Mouse (Mus musculus): ENCODE measurements around the gene Sorl1. TPM values are rescaled to one million over a fixed set of nuclear protein-coding genes. Genes with fewer than 3 reads are reported as not detected.
"Not testable (repeated sequence)": the region's sequence is repeated elsewhere in the genome, so short reads cannot be mapped to it uniquely, and the experiment has no call there.

Sorl1 gene
- polyA plus RNA-seq, 1 experiment from 2014 or later: 3.6 TPM

DNA sequence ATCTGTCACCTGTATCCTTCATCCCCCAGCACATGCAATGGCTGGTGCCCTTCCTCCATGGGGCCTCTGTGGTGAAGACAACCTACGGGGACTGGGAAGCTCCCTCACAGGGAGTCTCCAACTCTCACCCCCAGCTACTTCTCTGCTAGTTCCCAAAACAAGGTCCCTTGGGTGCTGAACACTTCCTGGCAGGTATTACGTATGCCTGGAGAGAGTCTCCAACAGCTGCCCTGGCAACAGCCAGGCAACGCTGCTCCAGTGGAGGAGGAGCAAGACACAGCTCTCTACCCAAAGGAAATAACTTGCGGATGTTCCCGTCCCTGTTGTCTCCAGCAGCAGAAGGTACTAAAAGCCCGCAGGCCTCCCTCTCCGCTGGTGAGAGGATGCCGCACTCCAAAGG is 61.8 kb downstream of the Sorl1 start:
- Histone ChIP-seq H3K4me1 (ENCODE audit: control insufficient read depth in 2 of 2, insufficient read depth in 2 of 2, low read length in 2 of 2) (no peaks in the 10 kb centered on the region), H3K9ac (ENCODE audit: low read length) (no peak overlapping the region), H3K36me3 (ENCODE audit: control insufficient read depth, insufficient read depth, low read length) (no peaks in the 10 kb centered on the region), H3K4me3 (ENCODE audit: control insufficient read depth in 1 of 2, insufficient read depth in 1 of 2, low read depth in 1 of 2, low read length in 2 of 2) (no peak overlapping the region), H3K4me2 (ENCODE audit: low read length) (no peak overlapping the region), H3K9me3 (ENCODE audit: control insufficient read depth, low read length) (no peaks in the 10 kb centered on the region), H3K27me3 (ENCODE audit: control insufficient read depth, insufficient read depth, low read length) (no peaks in the 10 kb centered on the region), H3K27ac (replicated peaks in 1 of 2; ENCODE audit: control insufficient read depth in 1 of 2, insufficient read depth in 1 of 2, low read depth in 2 of 2, low read length in 2 of 2) (no peak overlapping the region)
- 84% methylated on average over 8 of the region's 8 CpGs for WGBS
- no peak for ATAC-seq (ENCODE audit: insufficient number of reproducible peaks, insufficient read depth, low FRiP score, low read depth)

DNA sequence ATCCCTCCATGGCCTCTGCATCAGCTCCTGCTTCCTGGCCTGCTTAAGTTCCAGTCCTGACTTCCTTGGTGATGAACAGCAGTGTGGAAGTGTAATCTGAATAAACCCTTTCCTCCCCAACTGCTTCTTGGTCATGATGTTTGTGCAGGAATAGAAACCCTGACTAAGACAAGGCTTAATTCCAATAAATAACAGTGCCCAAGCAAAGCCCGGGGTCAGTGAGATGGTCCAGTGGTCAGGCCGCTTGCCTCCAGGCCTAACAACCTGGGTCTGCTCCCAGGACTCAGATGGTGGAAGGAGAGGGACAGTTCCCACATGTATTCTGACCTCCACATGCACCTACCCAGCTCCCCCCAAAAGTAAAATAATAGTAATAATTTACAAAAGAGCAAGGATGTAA is 65.1 kb downstream of the Sorl1 start:
- ATAC-seq (ENCODE audit: insufficient number of reproducible peaks, insufficient read depth, low FRiP score, low read depth); H3K27me3 ChIP-seq (ENCODE audit: control insufficient read depth, insufficient read depth, low read length); H3K27ac ChIP-seq (replicated peaks in 1 of 2; ENCODE audit: control insufficient read depth in 1 of 2, insufficient read depth in 1 of 2, low read depth in 2 of 2, low read length in 2 of 2); H3K4me3 ChIP-seq (ENCODE audit: control insufficient read depth in 1 of 2, insufficient read depth in 1 of 2, low read depth in 1 of 2, low read length in 2 of 2); H3K4me2 ChIP-seq (ENCODE audit: low read length); H3K4me1 ChIP-seq (ENCODE audit: control insufficient read depth in 2 of 2, insufficient read depth in 2 of 2, low read length in 2 of 2); H3K9ac ChIP-seq (ENCODE audit: low read length); H3K36me3 ChIP-seq (ENCODE audit: control insufficient read depth, insufficient read depth, low read length); H3K9me3 ChIP-seq (ENCODE audit: control insufficient read depth, low read length): not testable (repeated sequence)
- 96% methylated on average over 2 of the region's 2 CpGs for WGBS

DNA sequence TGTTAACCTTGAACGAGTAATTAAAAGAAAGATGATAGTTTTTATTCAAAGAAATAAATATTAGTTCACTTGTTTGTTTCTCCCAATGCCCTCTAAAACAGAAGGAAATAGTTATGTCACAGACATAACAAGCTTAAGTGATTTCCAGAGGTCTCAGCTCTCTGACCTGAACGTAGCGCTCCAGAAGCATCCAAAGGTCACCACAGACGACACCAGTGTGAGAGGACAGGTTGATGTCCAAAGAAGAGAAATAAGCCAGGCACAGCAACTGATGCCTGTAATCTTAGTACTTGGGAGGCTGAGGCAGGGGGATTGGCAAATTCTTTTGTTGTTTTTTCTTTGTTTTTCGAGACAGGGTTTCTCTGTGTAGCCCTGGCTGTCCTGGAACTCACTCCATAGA is 67.5 kb downstream of the Sorl1 start:
- ATAC-seq (ENCODE audit: insufficient number of reproducible peaks, insufficient read depth, low FRiP score, low read depth): no peak
- H3K4me3 ChIP-seq (ENCODE audit: control insufficient read depth in 1 of 2, insufficient read depth in 1 of 2, low read depth in 1 of 2, low read length in 2 of 2): no peak overlapping the region
- H3K36me3 ChIP-seq (ENCODE audit: control insufficient read depth, insufficient read depth, low read length): no peaks in the 10 kb centered on the region
- no peak overlapping the region for H3K9ac ChIP-seq (ENCODE audit: low read length)
- H3K4me1 ChIP-seq (ENCODE audit: control insufficient read depth in 2 of 2, insufficient read depth in 2 of 2, low read length in 2 of 2): peaks cover 0 to 5% of the 10 kb centered on the region in 2 experiments; a peak in 1 of 4 replicates
- no peak overlapping the region for H3K27ac ChIP-seq (replicated peaks in 1 of 2; ENCODE audit: control insufficient read depth in 1 of 2, insufficient read depth in 1 of 2, low read depth in 2 of 2, low read length in 2 of 2)
- no peaks in the 10 kb centered on the region for H3K27me3 ChIP-seq (ENCODE audit: control insufficient read depth, insufficient read depth, low read length)
- no peaks in the 10 kb centered on the region for H3K9me3 ChIP-seq (ENCODE audit: control insufficient read depth, low read length)
- WGBS: 76% methylated on average over 5 of the region's 5 CpGs
- H3K4me2 ChIP-seq (ENCODE audit: low read length): no peak overlapping the region

DNA sequence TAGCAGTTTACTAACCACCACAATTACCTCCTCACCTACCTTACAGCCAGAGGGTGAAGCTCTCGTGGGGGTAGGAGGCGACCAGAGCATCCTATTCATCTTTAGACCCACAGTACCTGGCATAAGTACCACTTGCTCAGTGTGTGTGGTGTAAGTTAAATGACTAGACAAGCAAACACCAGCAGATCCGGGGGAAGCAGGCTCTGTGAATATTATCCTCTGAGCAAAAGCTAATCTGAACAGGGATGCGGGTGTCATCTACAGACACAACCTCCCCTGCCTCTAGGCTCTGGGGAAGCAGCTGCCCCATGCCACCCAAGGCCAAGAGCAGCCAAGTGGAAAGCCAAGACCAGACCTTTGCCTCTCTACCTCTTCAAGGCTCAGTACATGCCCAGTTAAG is 68.7 kb downstream of the Sorl1 start:
- Histone ChIP-seq H3K36me3 (ENCODE audit: control insufficient read depth, insufficient read depth, low read length) (no peaks in the 10 kb centered on the region), H3K27me3 (ENCODE audit: control insufficient read depth, insufficient read depth, low read length) (no peaks in the 10 kb centered on the region), H3K9me3 (ENCODE audit: control insufficient read depth, low read length) (no peaks in the 10 kb centered on the region), H3K4me2 (ENCODE audit: low read length) (no peak overlapping the region), H3K9ac (ENCODE audit: low read length) (no peak overlapping the region), H3K27ac (replicated peaks in 1 of 2; ENCODE audit: control insufficient read depth in 1 of 2, insufficient read depth in 1 of 2, low read depth in 2 of 2, low read length in 2 of 2) (no peak overlapping the region), H3K4me3 (ENCODE audit: control insufficient read depth in 1 of 2, insufficient read depth in 1 of 2, low read depth in 1 of 2, low read length in 2 of 2) (no peak overlapping the region), H3K4me1 (ENCODE audit: control insufficient read depth in 2 of 2, insufficient read depth in 2 of 2, low read length in 2 of 2) (peaks cover 0 to 5% of the 10 kb centered on the region in 2 experiments; a peak in 1 of 4 replicates)
- WGBS: 87% methylated on average over 4 of the region's 4 CpGs
- no peak for ATAC-seq (ENCODE audit: insufficient number of reproducible peaks, insufficient read depth, low FRiP score, low read depth)

DNA sequence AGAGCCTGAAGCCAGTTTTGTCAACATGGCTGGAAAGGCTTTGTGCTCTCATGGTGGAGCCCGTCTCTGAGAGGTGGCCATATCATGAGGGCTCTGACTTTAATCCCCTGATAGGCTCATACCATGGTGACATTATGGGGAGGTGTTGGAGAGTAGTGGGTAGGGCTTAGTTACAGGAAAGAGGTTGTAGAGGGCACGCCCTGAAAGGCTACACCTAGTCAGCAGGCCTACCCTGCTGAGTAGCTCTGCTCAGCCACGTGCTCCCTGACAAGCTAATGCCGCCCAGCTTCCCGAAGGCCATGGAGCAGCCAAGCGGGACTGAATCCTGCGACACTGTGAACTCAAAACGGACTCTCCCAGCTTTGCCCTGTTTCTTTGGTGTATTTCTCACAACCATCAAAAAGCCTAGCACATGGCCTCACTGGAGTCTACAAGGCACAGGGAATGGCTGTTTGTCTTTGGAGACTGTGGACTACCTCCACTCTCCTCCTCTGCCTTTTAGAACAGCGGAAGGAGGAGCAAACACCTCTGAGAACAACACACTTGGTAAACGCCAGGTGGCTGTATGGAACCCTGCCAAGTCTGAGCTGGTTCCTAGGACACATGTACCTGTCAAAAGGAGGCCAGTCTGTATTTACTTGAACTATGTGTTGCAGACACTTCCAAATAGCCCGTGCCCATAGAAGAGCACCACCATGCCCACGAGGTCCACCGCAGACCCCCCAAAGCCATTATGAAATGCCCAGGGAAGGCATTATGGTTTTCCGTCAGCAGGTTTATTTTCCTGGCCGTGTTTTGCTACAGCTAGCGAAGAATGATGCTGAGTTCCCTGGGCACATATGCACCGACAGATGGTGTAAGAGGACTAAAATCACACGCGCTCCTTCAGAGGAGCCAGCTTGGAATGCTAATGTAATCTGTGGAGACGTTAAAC is 69.5 kb downstream of the Sorl1 start:
- H3K4me3 ChIP-seq (ENCODE audit: control insufficient read depth in 1 of 2, insufficient read depth in 1 of 2, low read depth in 1 of 2, low read length in 2 of 2): no peak overlapping the region
- no peak overlapping the region for H3K9ac ChIP-seq (ENCODE audit: low read length)
- 72% methylated on average over 20 of the region's 20 CpGs for WGBS
- H3K4me2 ChIP-seq (ENCODE audit: low read length): no peak overlapping the region
- no peaks in the 10 kb centered on the region for H3K9me3 ChIP-seq (ENCODE audit: control insufficient read depth, low read length)
- H3K36me3 ChIP-seq (ENCODE audit: control insufficient read depth, insufficient read depth, low read length): no peaks in the 10 kb centered on the region
- ATAC-seq (ENCODE audit: insufficient number of reproducible peaks, insufficient read depth, low FRiP score, low read depth): no peak
- no peak overlapping the region for H3K27ac ChIP-seq (replicated peaks in 1 of 2; ENCODE audit: control insufficient read depth in 1 of 2, insufficient read depth in 1 of 2, low read depth in 2 of 2, low read length in 2 of 2)
- H3K27me3 ChIP-seq (ENCODE audit: control insufficient read depth, insufficient read depth, low read length): no peaks in the 10 kb centered on the region
- peaks cover 0 to 5% of the 10 kb centered on the region in 2 experiments; a peak in 1 of 4 replicates for H3K4me1 ChIP-seq (ENCODE audit: control insufficient read depth in 2 of 2, insufficient read depth in 2 of 2, low read length in 2 of 2)

DNA sequence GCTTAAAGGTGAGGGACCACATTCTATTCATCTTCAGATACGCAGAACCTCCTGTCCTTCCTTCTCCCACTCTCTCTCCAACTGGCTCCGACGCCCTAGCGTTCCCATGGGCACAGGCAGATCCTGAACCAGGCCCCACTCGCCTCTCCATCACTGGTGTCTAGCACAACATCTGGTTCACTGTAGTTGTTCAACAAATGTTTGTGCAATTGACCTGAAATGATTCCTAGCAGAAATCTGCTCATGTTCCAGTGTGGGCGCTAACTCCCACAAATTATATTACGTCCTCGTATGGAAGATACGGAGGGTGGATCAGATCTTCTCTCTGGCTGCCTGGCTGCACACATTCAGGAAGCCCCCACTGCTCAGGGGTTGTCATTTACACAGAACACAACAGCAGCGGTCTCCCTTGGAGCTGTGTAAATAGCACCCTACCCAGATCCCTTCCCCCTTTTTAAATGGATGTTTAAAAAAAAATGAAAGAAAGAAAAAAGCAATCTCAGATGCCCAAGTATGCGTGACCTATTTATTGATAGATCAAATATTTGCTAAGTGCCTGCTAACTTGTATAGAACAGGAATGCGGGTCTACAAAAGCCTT is 70.4 kb downstream of the Sorl1 start:
- WGBS: 93% methylated on average over 12 of the region's 12 CpGs
- H3K27ac ChIP-seq (replicated peaks in 1 of 2; ENCODE audit: control insufficient read depth in 1 of 2, insufficient read depth in 1 of 2, low read depth in 2 of 2, low read length in 2 of 2): no peak overlapping the region

DNA sequence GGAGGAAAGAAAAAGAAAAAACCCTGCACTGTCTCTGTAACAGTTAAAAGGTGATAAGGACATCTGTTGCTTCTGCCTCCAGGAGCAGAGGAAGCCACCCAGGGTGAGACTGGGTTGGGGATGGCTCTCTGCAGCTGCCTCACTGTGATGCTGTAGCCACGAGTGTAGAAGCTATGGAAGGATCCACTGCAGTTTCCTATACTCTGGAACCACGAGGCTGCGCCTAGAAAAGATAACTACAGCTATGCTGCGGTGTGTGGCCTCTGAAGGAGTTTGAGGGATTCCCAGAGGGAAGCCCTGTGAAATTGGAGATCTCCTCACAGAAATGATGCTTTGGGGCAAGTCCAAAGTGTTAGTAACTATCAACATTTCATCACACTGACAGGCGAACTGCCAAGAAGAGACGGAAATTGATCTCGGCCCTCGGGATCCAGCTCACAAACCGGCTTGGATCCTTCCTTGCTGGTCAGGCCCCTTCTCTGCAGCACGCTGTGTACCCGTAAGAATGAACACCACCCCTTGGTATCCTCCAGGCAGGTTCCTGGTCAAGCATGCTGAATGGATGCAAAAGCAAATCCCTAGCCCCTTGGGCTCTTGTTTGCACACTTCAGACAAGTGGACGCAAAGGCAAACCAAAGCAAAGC is 71.3 kb downstream of the Sorl1 start:
- no peaks in the 10 kb centered on the region for H3K36me3 ChIP-seq (ENCODE audit: control insufficient read depth, insufficient read depth, low read length)
- H3K9ac ChIP-seq (ENCODE audit: low read length): no peak overlapping the region
- no peaks in the 10 kb centered on the region for H3K27me3 ChIP-seq (ENCODE audit: control insufficient read depth, insufficient read depth, low read length)
- no peak overlapping the region for H3K27ac ChIP-seq (replicated peaks in 1 of 2; ENCODE audit: control insufficient read depth in 1 of 2, insufficient read depth in 1 of 2, low read depth in 2 of 2, low read length in 2 of 2)
- ATAC-seq (ENCODE audit: insufficient number of reproducible peaks, insufficient read depth, low FRiP score, low read depth): no peak
- H3K9me3 ChIP-seq (ENCODE audit: control insufficient read depth, low read length): no peaks in the 10 kb centered on the region
- peaks cover 7 to 10% of the 10 kb centered on the region in 2 experiments; a peak in 3 of 4 replicates for H3K4me1 ChIP-seq (ENCODE audit: control insufficient read depth in 2 of 2, insufficient read depth in 2 of 2, low read length in 2 of 2)
- no peak overlapping the region for H3K4me2 ChIP-seq (ENCODE audit: low read length)
- no peak overlapping the region for H3K4me3 ChIP-seq (ENCODE audit: control insufficient read depth in 1 of 2, insufficient read depth in 1 of 2, low read depth in 1 of 2, low read length in 2 of 2)
- 42% methylated on average over 12 of the region's 12 CpGs for WGBS

More for the DNA sequence above, 70.4 kb downstream of the Sorl1 start:
- Histone ChIP-seq H3K36me3 (ENCODE audit: control insufficient read depth, insufficient read depth, low read length) (no peaks in the 10 kb centered on the region), H3K27me3 (ENCODE audit: control insufficient read depth, insufficient read depth, low read length) (no peaks in the 10 kb centered on the region), H3K4me2 (ENCODE audit: low read length) (no peak overlapping the region), H3K4me1 (ENCODE audit: control insufficient read depth in 2 of 2, insufficient read depth in 2 of 2, low read length in 2 of 2) (peaks cover 0 to 5% of the 10 kb centered on the region in 2 experiments; a peak in 1 of 4 replicates), H3K4me3 (ENCODE audit: control insufficient read depth in 1 of 2, insufficient read depth in 1 of 2, low read depth in 1 of 2, low read length in 2 of 2) (no peak overlapping the region), H3K9ac (ENCODE audit: low read length) (no peak overlapping the region), H3K9me3 (ENCODE audit: control insufficient read depth, low read length) (no peaks in the 10 kb centered on the region)
- no peak for ATAC-seq (ENCODE audit: insufficient number of reproducible peaks, insufficient read depth, low FRiP score, low read depth)

Measured in heart, embryonic 14.5 days (tissue).